Mouse (Mus musculus): ENCODE measurements around the gene Kcnj6. TPM values are rescaled to one million over a fixed set of nuclear protein-coding genes. Genes with fewer than 3 reads are reported as not detected.

The Kcnj6 gene
- polyA plus RNA-seq, 1 experiment = not detected

GRCm38 (mm10) chr16:94837881-94838280 lies 159.6 kb downstream of the Kcnj6 start:
- TF ChIP-seq GATA1 (IDR thresholded peaks at IDR 0.05; ENCODE audit: low read length) = no peak

- TF ChIP-seq GATA1 (IDR thresholded peaks at IDR 0.05; ENCODE audit: low read length) = no peak
These were observed 163.0 kb downstream of the Kcnj6 start for GRCm38 (mm10) chr16:94834502-94834901.

GRCm38 (mm10) chr16:94828166-94828565 lies 169.3 kb downstream of the Kcnj6 start:
- TF ChIP-seq GATA1 (IDR thresholded peaks at IDR 0.05; ENCODE audit: low read length) = no peak

- no peak for TF ChIP-seq GATA1 (IDR thresholded peaks at IDR 0.05; ENCODE audit: low read length)
These were observed 170.4 kb downstream of the Kcnj6 start for GRCm38 (mm10) chr16:94827092-94827585.

- no peak for TF ChIP-seq GATA1 (IDR thresholded peaks at IDR 0.05; ENCODE audit: low read length)
These were observed 172.2 kb downstream of the Kcnj6 start for GRCm38 (mm10) chr16:94825274-94825673.

GRCm38 (mm10) chr16:94822611-94823010 lies 174.9 kb downstream of the Kcnj6 start:
- no peak for TF ChIP-seq GATA1 (IDR thresholded peaks at IDR 0.05; ENCODE audit: low read length)

- TF ChIP-seq GATA1 (IDR thresholded peaks at IDR 0.05; ENCODE audit: low read length) = no peak
These were observed 175.9 kb downstream of the Kcnj6 start for GRCm38 (mm10) chr16:94821610-94822009.

GRCm38 (mm10) chr16:94816391-94816790 lies 181.1 kb downstream of the Kcnj6 start:
- TF ChIP-seq GATA1 (IDR thresholded peaks at IDR 0.05; ENCODE audit: low read length) = no peak

- TF ChIP-seq GATA1 (IDR thresholded peaks at IDR 0.05; ENCODE audit: low read length) = no peak
These were observed 181.6 kb downstream of the Kcnj6 start for GRCm38 (mm10) chr16:94815891-94816290.

GRCm38 (mm10) chr16:94798241-94798640 lies 199.3 kb downstream of the Kcnj6 start:
- no peak for TF ChIP-seq GATA1 (IDR thresholded peaks at IDR 0.05; ENCODE audit: low read length)

GRCm38 (mm10) chr16:94797366-94797765 lies 200.1 kb downstream of the Kcnj6 start:
- TF ChIP-seq GATA1 (IDR thresholded peaks at IDR 0.05; ENCODE audit: low read length) = no peak

GRCm38 (mm10) chr16:94793041-94793440 lies 204.5 kb downstream of the Kcnj6 start:
- no peak for TF ChIP-seq GATA1 (IDR thresholded peaks at IDR 0.05; ENCODE audit: low read length)

- TF ChIP-seq GATA1 (IDR thresholded peaks at IDR 0.05; ENCODE audit: low read length) = no peak
These were observed 207.5 kb downstream of the Kcnj6 start for GRCm38 (mm10) chr16:94789958-94790357.

- no peak for TF ChIP-seq GATA1 (IDR thresholded peaks at IDR 0.05; ENCODE audit: low read length)
These were observed 208.8 kb downstream of the Kcnj6 start for GRCm38 (mm10) chr16:94788716-94789115.

- no peak for TF ChIP-seq GATA1 (IDR thresholded peaks at IDR 0.05; ENCODE audit: low read length)
These were observed 209.3 kb downstream of the Kcnj6 start for GRCm38 (mm10) chr16:94788165-94788564.

- no peak for TF ChIP-seq GATA1 (IDR thresholded peaks at IDR 0.05; ENCODE audit: low read length)
These were observed 211.6 kb downstream of the Kcnj6 start for GRCm38 (mm10) chr16:94785873-94786272.

GRCm38 (mm10) chr16:94783696-94784095 lies 213.8 kb downstream of the Kcnj6 start:
- no peak for TF ChIP-seq GATA1 (IDR thresholded peaks at IDR 0.05; ENCODE audit: low read length)

Measured in G1E-ER4 (cell line).